Mouse (Mus musculus): ENCODE results near the gene St8sia1. TPM values are rescaled to one million over a fixed set of nuclear protein-coding genes. Genes with fewer than 3 reads are reported as not detected.
A peak's percentile ranks its signal among the peaks of the same experiment; 100 is the strongest.

St8sia1 gene
- polyA plus RNA-seq, 1 experiment from 2014 or later = 3.6 TPM

DNA sequence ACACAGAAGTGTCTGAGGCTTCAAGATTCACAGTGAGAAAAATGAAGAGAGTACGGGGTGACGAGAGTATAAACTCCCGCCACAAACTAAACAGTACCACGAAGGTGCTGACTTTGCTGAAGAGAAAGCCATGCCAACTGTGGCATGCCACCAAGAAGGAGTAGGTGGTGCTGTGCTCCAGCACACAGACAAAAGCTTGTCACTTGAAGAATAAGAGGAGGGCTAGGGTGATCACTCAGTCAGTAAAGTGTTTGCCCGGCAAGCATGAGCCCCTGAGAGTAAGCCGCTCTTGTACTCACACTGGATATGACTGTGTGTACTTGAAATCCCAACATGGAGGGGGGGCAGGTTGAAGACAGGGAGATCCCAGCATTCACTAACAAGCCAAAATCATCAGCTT is 87.0 kb downstream of the St8sia1 start:
- Histone ChIP-seq H3K27ac (ENCODE audit: low read depth, low read length) (peak overlapping the region; percentile 30; the same call in 1 of the 2 replicates), H3K4me1 (ENCODE audit: control insufficient read depth, insufficient read depth, low read length) (peaks cover 23% of the 10 kb centered on the region)
- 69% methylated on average over 6 of the region's 6 CpGs for WGBS (ENCODE audit: insufficient replicate concordance)

DNA sequence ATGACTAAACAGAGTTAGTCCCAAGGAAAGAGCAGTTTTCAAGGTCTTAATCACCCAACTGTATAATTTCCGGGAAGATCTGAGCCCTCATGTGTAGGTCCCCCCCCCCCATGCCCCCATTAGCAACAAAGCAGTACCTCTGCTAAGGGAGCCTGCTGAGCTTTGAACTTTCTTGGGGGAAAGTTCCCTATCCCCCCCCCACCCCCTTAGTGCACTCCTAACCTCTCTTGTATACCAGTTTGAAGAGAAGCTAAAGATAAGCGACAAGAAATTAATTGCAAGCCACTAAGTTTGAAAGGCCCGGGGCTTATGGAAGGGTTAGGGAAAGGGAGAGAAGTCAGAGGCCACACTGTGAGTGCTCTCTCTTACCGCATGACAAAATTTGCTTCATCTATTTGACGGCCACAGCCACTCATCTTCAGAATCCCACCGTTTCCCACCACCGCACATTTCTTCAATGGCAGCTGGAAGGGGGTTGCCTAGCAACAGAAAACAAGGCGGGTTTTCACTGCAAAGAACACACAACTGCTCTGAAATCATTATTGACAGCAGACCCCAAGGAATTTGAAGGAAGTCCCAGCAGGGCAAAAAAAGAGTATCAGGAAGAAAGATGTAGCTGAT is 87.9 kb downstream of the St8sia1 start:
- 45% methylated on average over 8 of the region's 8 CpGs for WGBS (ENCODE audit: insufficient replicate concordance)
- Histone ChIP-seq H3K4me2 (no peak overlapping the region), H3K4me1 (ENCODE audit: control insufficient read depth, insufficient read depth, low read length) (peaks cover 23% of the 10 kb centered on the region), H3K27ac (ENCODE audit: low read depth, low read length) (no peak overlapping the region), H3K9ac (ENCODE audit: low read depth, low read length) (no peak overlapping the region), H3K27me3 (ENCODE audit: control insufficient read depth, insufficient read depth, low read length) (no peaks in the 10 kb centered on the region), H3K9me3 (replicated peaks; ENCODE audit: control insufficient read depth, low read length) (no peaks in the 10 kb centered on the region), H3K36me3 (ENCODE audit: control insufficient read depth, insufficient read depth, low read length) (no peaks in the 10 kb centered on the region), H3K4me3 (ENCODE audit: low read depth, low read length) (no peak overlapping the region)
- ATAC-seq (replicated peaks; ENCODE audit: insufficient number of reproducible peaks, low FRiP score, low TSS enrichment) = no peak

More for the DNA sequence above, 87.0 kb downstream of the St8sia1 start:
- no peak for ATAC-seq (replicated peaks; ENCODE audit: insufficient number of reproducible peaks, low FRiP score, low TSS enrichment)
- Histone ChIP-seq H3K27me3 (ENCODE audit: control insufficient read depth, insufficient read depth, low read length) (no peaks in the 10 kb centered on the region), H3K9ac (ENCODE audit: low read depth, low read length) (no peak overlapping the region), H3K4me2 (no peak overlapping the region), H3K9me3 (replicated peaks; ENCODE audit: control insufficient read depth, low read length) (no peaks in the 10 kb centered on the region), H3K4me3 (ENCODE audit: low read depth, low read length) (no peak overlapping the region), H3K36me3 (ENCODE audit: control insufficient read depth, insufficient read depth, low read length) (no peaks in the 10 kb centered on the region)

DNA sequence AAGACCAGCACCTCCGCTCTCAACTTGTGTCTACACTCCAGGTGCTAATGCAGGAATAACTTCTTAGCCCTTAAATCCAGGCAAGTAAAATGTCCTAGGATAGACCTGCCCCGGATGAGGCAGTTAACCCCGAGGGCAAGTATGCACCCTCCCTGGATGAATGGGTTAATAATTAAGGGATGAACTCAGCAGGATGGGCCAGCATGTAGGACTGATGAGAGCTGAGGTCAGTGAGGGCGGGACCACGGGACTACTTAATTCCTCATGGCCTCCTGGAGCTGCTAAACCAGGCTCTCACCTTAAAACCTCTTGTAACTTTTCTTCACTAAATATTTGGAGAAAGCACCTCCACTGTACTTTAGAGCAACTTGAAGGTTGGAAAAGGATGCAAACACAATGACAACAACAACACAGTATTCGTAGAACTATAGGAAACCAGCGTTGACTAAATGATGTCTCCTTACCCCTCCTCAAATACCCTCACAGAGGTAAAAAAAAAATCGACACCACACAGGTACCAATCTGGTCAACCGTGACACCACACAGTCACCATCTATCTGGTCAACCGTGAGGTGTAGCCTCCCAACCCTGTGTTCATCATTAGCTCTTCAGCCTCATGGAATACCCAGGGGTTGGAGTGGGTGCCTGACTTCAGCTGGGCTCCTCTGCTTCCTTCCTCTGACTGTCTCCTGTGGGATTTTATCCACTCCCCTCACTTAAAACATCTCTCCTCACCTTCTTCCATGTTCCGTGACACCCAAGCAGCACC is 90.3 kb downstream of the St8sia1 start:
- WGBS (ENCODE audit: insufficient replicate concordance) = 70% methylated on average over 11 of the region's 11 CpGs
- no peaks in the 10 kb centered on the region for H3K9me3 ChIP-seq (replicated peaks; ENCODE audit: control insufficient read depth, low read length)

DNA sequence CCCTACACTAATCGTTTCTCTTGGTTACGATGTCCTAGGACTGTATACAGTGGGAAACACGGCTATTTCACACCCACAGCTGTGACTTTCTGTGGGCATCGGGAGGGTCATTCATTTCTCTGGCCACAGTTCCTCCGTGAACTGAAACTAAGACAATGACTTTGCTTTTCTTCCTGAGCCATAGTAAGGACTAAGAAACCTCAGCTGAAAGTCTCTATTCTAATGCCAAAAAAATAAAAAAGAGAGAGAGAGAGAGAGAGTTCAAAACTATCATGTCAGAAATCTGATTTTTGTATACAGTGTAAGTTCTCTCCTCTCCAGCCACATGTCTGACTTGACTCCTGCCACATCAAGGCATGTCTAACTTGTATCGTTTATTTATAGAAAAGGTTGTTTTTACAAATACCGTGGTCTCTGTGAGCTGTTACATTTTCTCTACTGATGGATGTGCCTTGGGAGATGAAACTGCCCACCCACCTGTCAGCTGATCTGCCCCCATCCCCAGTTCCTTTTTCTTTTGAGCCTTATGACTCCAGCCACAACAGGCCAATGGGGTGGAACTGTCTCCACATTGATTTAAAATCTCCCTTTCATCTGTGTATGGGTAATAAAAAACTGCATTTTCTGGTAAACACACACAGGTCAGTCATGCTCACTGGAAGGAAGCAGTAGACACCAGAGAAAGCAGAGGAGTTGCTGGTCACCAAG is 94.4 kb downstream of the St8sia1 start:
- WGBS (ENCODE audit: insufficient replicate concordance) = 79% methylated on average over 7 of the region's 7 CpGs
- Histone ChIP-seq H3K4me2 (no peak overlapping the region), H3K9me3 (replicated peaks; ENCODE audit: control insufficient read depth, low read length) (no peaks in the 10 kb centered on the region), H3K36me3 (ENCODE audit: control insufficient read depth, insufficient read depth, low read length) (no peaks in the 10 kb centered on the region), H3K9ac (ENCODE audit: low read depth, low read length) (no peak overlapping the region), H3K4me1 (ENCODE audit: control insufficient read depth, insufficient read depth, low read length) (no peaks in the 10 kb centered on the region; the same call in 1 of the 2 replicates), H3K4me3 (ENCODE audit: low read depth, low read length) (no peak overlapping the region), H3K27me3 (ENCODE audit: control insufficient read depth, insufficient read depth, low read length) (no peaks in the 10 kb centered on the region), H3K27ac (ENCODE audit: low read depth, low read length) (no peak overlapping the region)
- ATAC-seq (replicated peaks; ENCODE audit: insufficient number of reproducible peaks, low FRiP score, low TSS enrichment) = no peak

More for the DNA sequence above, 90.3 kb downstream of the St8sia1 start:
- Histone ChIP-seq H3K4me3 (ENCODE audit: low read depth, low read length) (no peak overlapping the region), H3K27me3 (ENCODE audit: control insufficient read depth, insufficient read depth, low read length) (no peaks in the 10 kb centered on the region), H3K4me2 (no peak overlapping the region), H3K4me1 (ENCODE audit: control insufficient read depth, insufficient read depth, low read length) (peaks cover 13% of the 10 kb centered on the region), H3K27ac (ENCODE audit: low read depth, low read length) (no peak overlapping the region), H3K9ac (ENCODE audit: low read depth, low read length) (no peak overlapping the region), H3K36me3 (ENCODE audit: control insufficient read depth, insufficient read depth, low read length) (no peaks in the 10 kb centered on the region)
- no peak for ATAC-seq (replicated peaks; ENCODE audit: insufficient number of reproducible peaks, low FRiP score, low TSS enrichment)

DNA sequence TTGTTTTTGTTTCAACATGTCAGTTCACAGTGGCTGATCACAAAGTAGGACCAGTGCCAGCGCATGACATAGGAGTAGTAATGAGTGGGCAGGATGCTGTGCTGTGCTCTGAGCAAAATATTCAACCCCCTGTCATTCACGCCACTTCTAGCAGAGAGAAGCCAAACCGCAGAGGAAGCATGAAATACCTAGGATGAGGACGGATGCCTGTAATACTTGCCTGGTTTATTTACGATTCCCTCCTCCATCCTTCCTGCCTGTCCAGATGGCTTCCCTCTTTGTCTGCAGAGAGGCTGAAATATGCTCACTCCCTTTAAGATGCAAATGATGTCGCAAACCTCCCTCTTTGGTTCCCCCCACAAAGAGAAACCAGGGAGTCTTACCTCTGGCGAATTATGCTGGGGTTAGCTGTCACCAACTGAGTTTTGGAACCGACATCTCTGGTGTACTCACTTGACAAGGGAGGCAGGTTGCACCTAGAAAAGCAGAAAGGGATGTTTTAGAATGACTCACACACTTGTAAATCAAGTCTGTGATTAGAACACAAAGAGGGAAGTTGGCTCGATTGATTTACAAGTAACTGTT is 96.7 kb downstream of the St8sia1 start:
- H3K9ac ChIP-seq (ENCODE audit: low read depth, low read length) = no peak overlapping the region
- H3K36me3 ChIP-seq (ENCODE audit: control insufficient read depth, insufficient read depth, low read length) = no peaks in the 10 kb centered on the region
- no peak overlapping the region for H3K4me3 ChIP-seq (ENCODE audit: low read depth, low read length)
- no peaks in the 10 kb centered on the region; the same call in 1 of the 2 replicates for H3K4me1 ChIP-seq (ENCODE audit: control insufficient read depth, insufficient read depth, low read length)
- H3K27me3 ChIP-seq (ENCODE audit: control insufficient read depth, insufficient read depth, low read length) = no peaks in the 10 kb centered on the region
- H3K9me3 ChIP-seq (replicated peaks; ENCODE audit: control insufficient read depth, low read length) = no peaks in the 10 kb centered on the region
- WGBS (ENCODE audit: insufficient replicate concordance) = 34% methylated on average over 9 of the region's 9 CpGs
- no peak overlapping the region for H3K27ac ChIP-seq (ENCODE audit: low read depth, low read length)
- no peak for ATAC-seq (replicated peaks; ENCODE audit: insufficient number of reproducible peaks, low FRiP score, low TSS enrichment)
- H3K4me2 ChIP-seq = 0 out of 2 replicates have a peak overlapping the region, but pooled peaks have one; percentile 8

DNA sequence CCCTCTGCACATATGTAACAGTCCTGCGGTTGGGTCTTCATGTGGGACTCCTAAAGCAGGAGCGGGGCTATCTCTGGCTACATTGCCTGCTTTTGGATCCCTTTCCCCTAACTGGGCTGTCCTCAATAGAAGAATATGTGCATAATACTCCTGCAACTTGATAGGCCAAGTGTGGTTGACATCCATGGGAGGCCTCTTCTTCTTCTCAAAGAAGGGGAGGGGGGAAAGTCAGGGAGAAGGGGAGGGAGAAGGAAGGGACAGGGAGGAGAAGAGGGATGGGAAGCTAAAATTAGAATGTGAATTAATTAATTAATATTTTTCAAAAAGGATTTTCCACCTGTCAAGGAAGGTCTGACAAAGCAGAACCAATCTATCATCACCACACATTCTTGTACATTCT is 97.2 kb downstream of the St8sia1 start:
- Histone ChIP-seq H3K27ac (ENCODE audit: low read depth, low read length) (no peak overlapping the region), H3K4me3 (ENCODE audit: low read depth, low read length) (no peak overlapping the region), H3K4me2 (no peak overlapping the region), H3K27me3 (ENCODE audit: control insufficient read depth, insufficient read depth, low read length) (no peaks in the 10 kb centered on the region), H3K9ac (ENCODE audit: low read depth, low read length) (no peak overlapping the region), H3K9me3 (replicated peaks; ENCODE audit: control insufficient read depth, low read length) (no peaks in the 10 kb centered on the region), H3K4me1 (ENCODE audit: control insufficient read depth, insufficient read depth, low read length) (no peaks in the 10 kb centered on the region; the same call in 1 of the 2 replicates), H3K36me3 (ENCODE audit: control insufficient read depth, insufficient read depth, low read length) (no peaks in the 10 kb centered on the region)
- WGBS (ENCODE audit: insufficient replicate concordance) = 89% methylated on average over 2 of the region's 2 CpGs
- ATAC-seq (replicated peaks; ENCODE audit: insufficient number of reproducible peaks, low FRiP score, low TSS enrichment) = no peak

DNA sequence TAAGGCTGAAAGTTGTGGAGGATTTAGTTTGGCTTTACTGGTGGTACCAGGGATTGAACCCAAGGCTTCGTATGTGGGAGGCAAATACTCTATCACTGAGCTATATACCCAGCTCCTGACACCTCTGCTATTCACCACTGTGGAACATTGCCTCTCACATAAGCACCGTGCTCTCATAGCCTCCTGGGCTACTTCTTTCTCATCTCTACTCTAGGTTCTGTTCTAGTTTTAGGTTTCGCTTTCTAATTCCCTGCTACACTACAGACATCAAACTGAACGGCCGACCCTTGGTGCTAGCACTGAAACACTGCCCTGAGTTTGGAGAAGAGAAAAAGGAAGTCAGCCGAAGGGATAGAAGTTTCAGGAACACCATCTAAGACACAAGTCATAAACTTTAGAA is 99.1 kb downstream of the St8sia1 start:
- WGBS (ENCODE audit: insufficient replicate concordance) = 81% methylated on average over 6 of the region's 6 CpGs

DNA sequence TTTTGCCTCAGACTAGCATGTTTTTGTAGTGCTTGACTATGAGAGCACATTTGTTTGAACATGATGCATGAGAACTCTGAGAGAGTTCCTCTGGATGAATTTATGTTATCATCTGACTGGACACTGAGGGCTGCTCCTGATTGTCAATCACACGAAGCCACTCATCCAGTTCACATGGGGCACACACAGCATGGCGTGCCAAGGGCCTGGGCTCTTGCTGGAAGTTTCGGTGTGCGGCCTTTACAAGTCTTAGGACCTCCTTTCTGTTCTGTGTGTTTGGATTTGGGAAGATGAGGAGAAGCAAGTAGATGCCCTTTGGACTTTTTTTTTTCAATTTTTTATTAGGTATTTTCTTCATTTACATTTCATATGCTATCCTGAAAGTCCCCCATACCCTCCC is 100.4 kb downstream of the St8sia1 start:
- 78% methylated on average over 4 of the region's 4 CpGs for WGBS (ENCODE audit: insufficient replicate concordance)
- no peak for ATAC-seq (replicated peaks; ENCODE audit: insufficient number of reproducible peaks, low FRiP score, low TSS enrichment)
- Histone ChIP-seq H3K9me3 (replicated peaks; ENCODE audit: control insufficient read depth, low read length) (no peaks in the 10 kb centered on the region), H3K4me2 (no peak overlapping the region), H3K4me1 (ENCODE audit: control insufficient read depth, insufficient read depth, low read length) (no peaks in the 10 kb centered on the region; the same call in 1 of the 2 replicates), H3K27ac (ENCODE audit: low read depth, low read length) (no peak overlapping the region), H3K27me3 (ENCODE audit: control insufficient read depth, insufficient read depth, low read length) (no peaks in the 10 kb centered on the region), H3K4me3 (ENCODE audit: low read depth, low read length) (no peak overlapping the region), H3K36me3 (ENCODE audit: control insufficient read depth, insufficient read depth, low read length) (no peaks in the 10 kb centered on the region), H3K9ac (ENCODE audit: low read depth, low read length) (no peak overlapping the region)

More for the DNA sequence above, 99.1 kb downstream of the St8sia1 start:
- no peaks in the 10 kb centered on the region; the same call in 1 of the 2 replicates for H3K4me1 ChIP-seq (ENCODE audit: control insufficient read depth, insufficient read depth, low read length)
- no peaks in the 10 kb centered on the region for H3K27me3 ChIP-seq (ENCODE audit: control insufficient read depth, insufficient read depth, low read length)
- no peaks in the 10 kb centered on the region for H3K9me3 ChIP-seq (replicated peaks; ENCODE audit: control insufficient read depth, low read length)
- no peak overlapping the region for H3K4me3 ChIP-seq (ENCODE audit: low read depth, low read length)
- no peak overlapping the region for H3K9ac ChIP-seq (ENCODE audit: low read depth, low read length)
- ATAC-seq (replicated peaks; ENCODE audit: insufficient number of reproducible peaks, low FRiP score, low TSS enrichment) = no peak
- H3K4me2 ChIP-seq = no peak overlapping the region
- H3K36me3 ChIP-seq (ENCODE audit: control insufficient read depth, insufficient read depth, low read length) = no peaks in the 10 kb centered on the region
- H3K27ac ChIP-seq (ENCODE audit: low read depth, low read length) = no peak overlapping the region
